ENCODE assay signal across 20 mouse cellular contexts in genomic region chr16:93709217-93709616, GRCm38 (mm10). TPM values are rescaled to one million over a fixed set of nuclear protein-coding genes. Genes with fewer than 3 reads are reported as not detected.
DNase-seq lines count a peak whose midpoint lies in the region; ATAC-seq and TF ChIP-seq lines count a peak whose summit lies in the region.
"Had no signal": no experiment of that assay in that cellular context is flagged by ENCODE, and none has a peak within 500 bp of the region (broad histone marks: within the 10 kb centered on the region; RNA-seq: fewer than 3 reads in every experiment).

No protein-coding gene starts in this region.

- no peaks in the 10 kb centered on the region for H3K4me1 ChIP-seq in cerebellum, adult 2 months (ENCODE audit: control insufficient read depth, insufficient read depth, low read length)
- H3K4me1 ChIP-seq in liver, adult 2 months (ENCODE audit: control insufficient read depth, insufficient read depth, low read length) = peaks cover 6% of the 10 kb centered on the region
- peaks cover 0 to 2% of the 10 kb centered on the region in 2 experiments; a peak in 2 of 4 replicates for H3K4me1 ChIP-seq in ES-E14 (ENCODE audit: control insufficient read depth in 2 of 2, insufficient read depth in 2 of 2, low read length in 2 of 2, poor library complexity in 1 of 2)

- H3K9me3 ChIP-seq in ES-E14 (ENCODE audit: control insufficient read depth, insufficient read depth, low read depth, low read length) = no peaks in the 10 kb centered on the region
- H3K9me3 ChIP-seq: embryonic facial prominence, embryonic 13.5 days; embryonic facial prominence, embryonic 15.5 days; forebrain, embryonic 13.5 days; forebrain, embryonic 15.5 days; G1E had no signal

- no peak overlapping the region for H3K27ac ChIP-seq in cerebellum, adult 2 months (ENCODE audit: insufficient read depth, low read length)
- no peak overlapping the region for H3K27ac ChIP-seq in liver, adult 2 months (replicated peaks; ENCODE audit: insufficient read depth, low read depth, low read length)
- H3K27ac ChIP-seq in ES-E14 (ENCODE audit: insufficient read depth, low read depth, low read length, poor library complexity, severe bottlenecking) = no peak overlapping the region
- H3K27ac ChIP-seq: embryonic facial prominence, embryonic 13.5 days; embryonic facial prominence, embryonic 15.5 days; forebrain, embryonic 13.5 days; forebrain, embryonic 15.5 days had no signal

- 96% methylated on average over 1 of the region's 1 CpGs for WGBS in cerebellum, adult 2 months
- WGBS in liver, adult 2 months = 41% methylated on average over 1 of the region's 1 CpGs

- H3K27me3 ChIP-seq in cerebellum, adult 2 months (ENCODE audit: control insufficient read depth, insufficient read depth, low read length) = no peaks in the 10 kb centered on the region
- H3K27me3 ChIP-seq in liver, adult 2 months (ENCODE audit: control insufficient read depth, insufficient read depth, low read length) = no peaks in the 10 kb centered on the region
- H3K27me3 ChIP-seq: Patski had no signal

- ATAC-seq in erythroblast, adult 5-6 weeks (replicated peaks; ENCODE audit: low FRiP score, poor library complexity, severe bottlenecking) = no peak
- ATAC-seq: forebrain, embryonic 13.5 days; forebrain, embryonic 15.5 days; forebrain, postnatal 0 days; Patski had no signal

- H3K4me3 ChIP-seq in cerebellum, adult 2 months (replicated peaks; ENCODE audit: insufficient read depth, low read depth, low read length) = no peak overlapping the region
- no peak overlapping the region for H3K4me3 ChIP-seq in liver, adult 2 months (ENCODE audit: insufficient read depth, low read depth, low read length)
- H3K4me3 ChIP-seq in ES-E14 (ENCODE audit: insufficient read depth in 1 of 2, low read depth in 1 of 2, low read length in 2 of 2, poor library complexity in 1 of 2, severe bottlenecking in 1 of 2) = no peak overlapping the region
- H3K4me3 ChIP-seq: embryonic facial prominence, embryonic 13.5 days; embryonic facial prominence, embryonic 15.5 days; forebrain, embryonic 13.5 days; forebrain, embryonic 15.5 days had no signal

- in situ Hi-C loops in ES-E14 (cut with MboI; ENCODE audit: low sequenced_read_pairs in 2 of 2, unreplicated experiment in 2 of 2) = no loop called here

- H3K79me2 ChIP-seq in liver, adult 2 months (ENCODE audit: control insufficient read depth, insufficient read depth, low read length) = peaks cover 13% of the 10 kb centered on the region; the same call in 1 of the 2 replicates

- H3K36me3 ChIP-seq in liver, adult 2 months (ENCODE audit: control insufficient read depth, insufficient read depth, low read length) = no peaks in the 10 kb centered on the region
- no peaks in the 10 kb centered on the region for H3K36me3 ChIP-seq in ES-E14 (ENCODE audit: control insufficient read depth, insufficient read depth, low read length, poor library complexity, severe bottlenecking)
- H3K36me3 ChIP-seq: embryonic facial prominence, embryonic 13.5 days; embryonic facial prominence, embryonic 15.5 days; forebrain, embryonic 15.5 days; G1E had no signal

- no peak overlapping the region for H3K9ac ChIP-seq in liver, adult 2 months (ENCODE audit: low read depth, low read length)
- no peak overlapping the region for H3K9ac ChIP-seq in ES-E14 (ENCODE audit: insufficient read depth, low read depth, low read length, poor library complexity, severe bottlenecking)
- H3K9ac ChIP-seq: embryonic facial prominence, embryonic 13.5 days; embryonic facial prominence, embryonic 15.5 days; forebrain, embryonic 13.5 days; forebrain, embryonic 15.5 days; forebrain, postnatal 0 days had no signal

- TF ChIP-seq POLR2A in cerebellum, adult 2 months (IDR thresholded peaks at IDR 0.05; ENCODE audit: borderline replicate concordance, insufficient read depth, low read length) = no peak
- TF ChIP-seq POLR2A in liver, adult 2 months (IDR thresholded peaks at IDR 0.05; ENCODE audit: extremely low read depth, insufficient read depth, low read length) = no peak

- DNase-seq in cerebellum, adult 9-10 months = peak; percentile 37
- DNase-seq in cerebellum, adult 2 months = no peak
- peak; percentile 54 for DNase-seq in liver, adult 2 months (ENCODE audit: extremely low read depth, low read depth, low spot score)
- no peak for DNase-seq in liver
- DNase-seq in ES-E14 (ENCODE audit: low read depth, low spot score) = no peak
- DNase-seq in ZHBTc4 (ENCODE audit: low read depth, low spot score) = peak; percentile 24
- DNase-seq: adrenal gland, adult 2 months; adrenal gland, postnatal 10 days; adrenal gland, postnatal 25 days; cerebellum, postnatal 14 days; embryo, embryonic 11 days; forebrain, postnatal 0 days had no signal

- no peak for TF ChIP-seq CTCF in cerebellum, adult 2 months (IDR thresholded peaks at IDR 0.05; ENCODE audit: borderline replicate concordance, insufficient read depth, low read depth, low read length)
- TF ChIP-seq CTCF in liver, adult 2 months (IDR thresholded peaks at IDR 0.05; ENCODE audit: low read depth, low read length) = no peak

TF ChIP-seq in ES-E14, 5 proteins besides CTCF, POLR2A, EP300 and RAD21:
- TF ChIP-seq MAFK (IDR thresholded peaks at IDR 0.05; ENCODE audit: insufficient read depth, low read depth, low read length) (no peak), ZNF384 (IDR thresholded peaks at IDR 0.05; ENCODE audit: low read depth, low read length) (0 out of 2 replicates have a peak, but pooled peaks have one; percentile 39)

RNA-seq across cellular contexts. Expression of gene Dop1b, which starts 2.5 kb away (rescaled TPM):
- 102 and 103 TPM in 2 replicates for polyA plus RNA-seq in cerebellum, adult 2 months (2012; rRNA removed)
- 12.1 and 33.2 TPM in 2 replicates for total RNA-seq in liver, adult 2 months (2014; rRNA removed)
- polyA plus RNA-seq in liver, adult 2 months (2012; rRNA removed) = 30.3 TPM in 2 replicates
- total RNA-seq in ES-E14 (2012; rRNA removed) = 11.6 and 16.8 TPM in 2 replicates
- 78.4 and 136 TPM in 2 replicates for total RNA-seq in erythroblast, adult 5-6 weeks (2015; ENCODE audit: low replicate concordance)
- total RNA-seq in erythroblast, adult 5-6 weeks (2017; ENCODE audit: low replicate concordance) = 84.1 and 125 TPM in 2 replicates

RNA-seq across cellular contexts. Expression of gene Cbr3, which starts 26.2 kb away (rescaled TPM):
- polyA plus RNA-seq in cerebellum, adult 2 months (2012; rRNA removed) = 5.3 and 6.2 TPM in 2 replicates
- 0.92 and 1.8 TPM in 2 replicates for total RNA-seq in liver, adult 2 months (2014; rRNA removed)
- polyA plus RNA-seq in liver, adult 2 months (2012; rRNA removed) = 0.55 and 0.72 TPM in 2 replicates
- total RNA-seq in ES-E14 (2012; rRNA removed) = 15.2 and 16.0 TPM in 2 replicates
- not detected in 2 replicates for total RNA-seq in erythroblast, adult 5-6 weeks (2015; ENCODE audit: low replicate concordance)
- not detected in 2 replicates for total RNA-seq in erythroblast, adult 5-6 weeks (2017; ENCODE audit: low replicate concordance)
- total RNA-seq: common myeloid progenitor, adult 5-6 weeks; G1E had no signal
- polyA plus RNA-seq: forebrain, embryonic 13.5 days; G1E had no signal

Comparison
In these comparisons a context has a peak if more than half of its experiments do, and no peak if none do; other contexts are left out.
1. DNase-seq: peak in cerebellum, adult 9-10 months (single experiment), liver, adult 2 months (single experiment) and ZHBTc4 (single experiment); none in cerebellum, adult 2 months (0 of 2), liver (single experiment) and ES-E14 (single experiment).